Mouse (Mus musculus): ENCODE measurements at regions not wholly inside any gene's neighbourhood (a gene's known extent, or its start where the extent isn't known, plus 50 kb on each side); places are given as distances from the start of the nearest gene placed in this dataset.

DNA sequence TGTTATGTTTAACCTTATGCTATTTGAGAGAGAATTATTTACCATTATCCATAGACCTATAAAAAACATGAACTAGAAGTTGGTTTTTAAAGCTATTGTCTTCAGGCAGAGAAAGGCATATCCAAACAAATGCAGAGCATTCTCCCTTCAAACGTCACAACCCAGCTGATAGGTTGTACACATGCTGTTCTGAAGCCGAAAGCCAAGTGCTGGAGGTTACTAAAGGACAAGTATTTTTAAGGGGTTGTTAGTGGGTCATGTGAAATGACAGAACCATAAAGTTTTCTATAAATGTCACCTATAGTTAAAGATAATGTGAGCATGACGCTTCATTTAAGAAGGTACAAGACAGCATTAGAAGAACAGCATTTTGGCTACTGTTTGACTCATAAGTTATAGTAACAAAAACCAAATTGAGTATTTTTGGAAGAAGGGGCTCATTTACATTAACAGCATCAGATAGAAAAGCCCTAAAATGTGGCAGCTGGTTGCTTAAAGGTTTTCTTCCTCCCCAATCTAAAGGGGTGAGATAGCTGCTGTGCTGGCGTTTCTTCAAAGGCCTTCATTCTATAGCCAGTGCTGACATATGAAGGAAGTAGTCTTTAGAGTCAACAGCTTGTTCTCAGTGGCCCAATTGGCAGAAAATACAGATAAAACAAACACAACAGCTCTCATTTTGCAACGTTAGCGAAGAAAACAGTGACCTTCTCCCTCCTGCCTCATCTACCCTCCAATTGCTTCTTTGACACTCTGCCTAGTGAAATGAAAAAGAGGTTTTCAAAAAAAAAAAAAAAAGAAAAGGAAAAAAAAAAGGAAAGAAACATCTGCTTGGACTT lies 359.4 kb upstream of the Paip1 start:
- H3K9me3 ChIP-seq (ENCODE audit: control insufficient read depth, low read length) = no peaks in the 10 kb centered on the region
- no peaks in the 10 kb centered on the region for H3K4me1 ChIP-seq (ENCODE audit: control insufficient read depth, insufficient read depth, low read length)
- H3K36me3 ChIP-seq (ENCODE audit: control insufficient read depth, insufficient read depth, low read length) = no peaks in the 10 kb centered on the region
- H3K27ac ChIP-seq (replicated peaks; ENCODE audit: low read depth, low read length) = no peak overlapping the region
- no peak for ATAC-seq (ENCODE audit: low FRiP score, low TSS enrichment)
- no peak overlapping the region for H3K4me2 ChIP-seq (ENCODE audit: low read length)
- no peaks in the 10 kb centered on the region for H3K27me3 ChIP-seq (ENCODE audit: control insufficient read depth, insufficient read depth, low read length)
- DNase-seq = no peak
- H3K4me3 ChIP-seq (replicated peaks; ENCODE audit: low read depth, low read length) = no peak overlapping the region
- 91% methylated on average over 6 of the region's 6 CpGs for WGBS
- H3K9ac ChIP-seq (replicated peaks; ENCODE audit: low read length) = no peak overlapping the region

DNA sequence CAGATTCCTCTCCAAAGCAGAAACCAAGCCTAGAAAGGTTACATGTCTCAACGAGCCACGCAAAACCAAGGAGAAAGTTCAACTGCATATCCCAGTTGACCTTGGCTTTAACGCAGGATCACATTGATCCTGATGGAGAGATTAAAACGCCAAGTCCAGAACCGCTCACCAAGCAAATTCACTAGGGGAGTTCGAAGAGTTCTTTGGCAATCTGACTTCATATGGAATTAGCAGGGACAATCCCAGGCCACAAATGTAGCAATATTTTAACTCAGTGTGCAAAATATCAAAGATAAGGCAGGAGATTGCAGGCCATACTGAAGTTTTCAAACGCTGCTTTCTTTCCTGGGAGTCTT lies 358.8 kb upstream of the Paip1 start:
- Histone ChIP-seq H3K36me3 (ENCODE audit: control insufficient read depth, insufficient read depth, low read length) (no peaks in the 10 kb centered on the region), H3K27ac (replicated peaks; ENCODE audit: low read depth, low read length) (no peak overlapping the region), H3K4me2 (ENCODE audit: low read length) (no peak overlapping the region), H3K27me3 (ENCODE audit: control insufficient read depth, insufficient read depth, low read length) (no peaks in the 10 kb centered on the region), H3K9me3 (ENCODE audit: control insufficient read depth, low read length) (no peaks in the 10 kb centered on the region), H3K4me1 (ENCODE audit: control insufficient read depth, insufficient read depth, low read length) (no peaks in the 10 kb centered on the region), H3K9ac (replicated peaks; ENCODE audit: low read length) (no peak overlapping the region), H3K4me3 (replicated peaks; ENCODE audit: low read depth, low read length) (no peak overlapping the region)
- 90% methylated on average over 7 of the region's 7 CpGs for WGBS
- ATAC-seq (ENCODE audit: low FRiP score, low TSS enrichment) = no peak
- no peak for DNase-seq

- Histone ChIP-seq H3K9me3 (ENCODE audit: control insufficient read depth, low read length) (no peaks in the 10 kb centered on the region), H3K4me3 (replicated peaks; ENCODE audit: low read depth, low read length) (no peak overlapping the region), H3K36me3 (ENCODE audit: control insufficient read depth, insufficient read depth, low read length) (no peaks in the 10 kb centered on the region), H3K27ac (replicated peaks; ENCODE audit: low read depth, low read length) (no peak overlapping the region), H3K4me1 (ENCODE audit: control insufficient read depth, insufficient read depth, low read length) (no peaks in the 10 kb centered on the region), H3K27me3 (ENCODE audit: control insufficient read depth, insufficient read depth, low read length) (no peaks in the 10 kb centered on the region), H3K9ac (replicated peaks; ENCODE audit: low read length) (no peak overlapping the region), H3K4me2 (ENCODE audit: low read length) (no peak overlapping the region)
- ATAC-seq (ENCODE audit: low FRiP score, low TSS enrichment) = no peak
- 88% methylated on average over 4 of the region's 4 CpGs for WGBS
- no peak for DNase-seq
Measured at GRCm38 (mm10) chr13:119079243-119079642, 349.2 kb upstream of the Paip1 start.

DNA sequence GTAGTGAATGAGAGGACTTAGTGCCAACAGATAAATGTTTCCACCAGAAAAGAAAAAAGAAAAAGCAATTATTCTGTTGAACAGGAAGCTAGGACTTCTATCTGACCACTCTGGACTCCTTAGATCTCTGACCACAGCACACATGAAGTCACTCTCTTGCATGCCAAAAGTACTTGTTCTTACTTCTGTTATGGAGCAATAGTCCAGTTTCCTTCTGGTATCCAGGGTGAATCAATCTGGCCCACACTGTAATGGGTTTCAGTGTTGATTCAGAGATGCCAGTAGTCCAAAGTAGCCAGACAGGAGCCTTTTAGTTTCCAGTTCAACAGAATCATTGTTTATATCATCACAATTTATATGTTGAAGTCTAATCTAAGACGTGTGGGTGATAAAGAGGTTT lies 346.7 kb upstream of the Paip1 start:
- 69% methylated on average over 1 of the region's 1 CpGs for WGBS
- H3K27ac ChIP-seq (replicated peaks; ENCODE audit: low read depth, low read length) = no peak overlapping the region
- H3K27me3 ChIP-seq (ENCODE audit: control insufficient read depth, insufficient read depth, low read length) = no peaks in the 10 kb centered on the region
- H3K36me3 ChIP-seq (ENCODE audit: control insufficient read depth, insufficient read depth, low read length) = no peaks in the 10 kb centered on the region
- no peak overlapping the region for H3K9ac ChIP-seq (replicated peaks; ENCODE audit: low read length)
- no peaks in the 10 kb centered on the region for H3K4me1 ChIP-seq (ENCODE audit: control insufficient read depth, insufficient read depth, low read length)
- DNase-seq (no peak), ATAC-seq (ENCODE audit: low FRiP score, low TSS enrichment) (no peak)
- no peak overlapping the region for H3K4me2 ChIP-seq (ENCODE audit: low read length)
- no peaks in the 10 kb centered on the region for H3K9me3 ChIP-seq (ENCODE audit: control insufficient read depth, low read length)
- H3K4me3 ChIP-seq (replicated peaks; ENCODE audit: low read depth, low read length) = no peak overlapping the region

DNA sequence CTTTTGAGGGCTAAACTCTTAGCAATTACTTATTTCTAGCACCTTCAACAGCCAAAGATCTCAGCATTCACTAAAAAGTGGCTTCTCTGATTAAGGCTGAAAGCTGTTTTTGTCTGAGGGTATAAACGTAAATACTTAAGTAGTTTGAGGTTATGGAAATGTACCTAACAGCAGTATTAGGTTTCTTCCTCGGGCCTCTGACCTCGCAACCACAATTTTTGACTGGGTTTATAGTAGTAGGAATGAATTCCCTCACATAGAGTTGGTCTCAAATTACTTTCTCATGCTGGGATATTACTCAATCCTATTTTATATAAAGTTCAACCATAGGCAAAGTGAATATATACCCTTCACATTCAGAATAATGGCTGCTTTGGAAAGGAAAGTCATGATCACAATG lies 310.5 kb upstream of the Paip1 start:
- Histone ChIP-seq H3K4me3 (replicated peaks; ENCODE audit: low read depth, low read length) (no peak overlapping the region), H3K36me3 (ENCODE audit: control insufficient read depth, insufficient read depth, low read length) (no peaks in the 10 kb centered on the region), H3K4me1 (ENCODE audit: control insufficient read depth, insufficient read depth, low read length) (no peaks in the 10 kb centered on the region), H3K9ac (replicated peaks; ENCODE audit: low read length) (no peak overlapping the region), H3K27ac (replicated peaks; ENCODE audit: low read depth, low read length) (no peak overlapping the region), H3K4me2 (ENCODE audit: low read length) (no peak overlapping the region), H3K9me3 (ENCODE audit: control insufficient read depth, low read length) (no peaks in the 10 kb centered on the region), H3K27me3 (ENCODE audit: control insufficient read depth, insufficient read depth, low read length) (no peaks in the 10 kb centered on the region)
- 86% methylated on average over 3 of the region's 3 CpGs for WGBS
- ATAC-seq (ENCODE audit: low FRiP score, low TSS enrichment) (no peak), DNase-seq (no peak)

GRCm38 (mm10) chr13:119118382-119118781 lies 310.0 kb upstream of the Paip1 start:
- Histone ChIP-seq H3K9ac (replicated peaks; ENCODE audit: low read length) (no peak overlapping the region), H3K9me3 (ENCODE audit: control insufficient read depth, low read length) (no peaks in the 10 kb centered on the region), H3K4me1 (ENCODE audit: control insufficient read depth, insufficient read depth, low read length) (no peaks in the 10 kb centered on the region), H3K4me2 (ENCODE audit: low read length) (no peak overlapping the region), H3K27me3 (ENCODE audit: control insufficient read depth, insufficient read depth, low read length) (no peaks in the 10 kb centered on the region), H3K27ac (replicated peaks; ENCODE audit: low read depth, low read length) (no peak overlapping the region), H3K36me3 (ENCODE audit: control insufficient read depth, insufficient read depth, low read length) (no peaks in the 10 kb centered on the region), H3K4me3 (replicated peaks; ENCODE audit: low read depth, low read length) (no peak overlapping the region)
- WGBS = 72% methylated on average over 1 of the region's 1 CpGs
- DNase-seq = no peak
- no peak for ATAC-seq (ENCODE audit: low FRiP score, low TSS enrichment)

DNA sequence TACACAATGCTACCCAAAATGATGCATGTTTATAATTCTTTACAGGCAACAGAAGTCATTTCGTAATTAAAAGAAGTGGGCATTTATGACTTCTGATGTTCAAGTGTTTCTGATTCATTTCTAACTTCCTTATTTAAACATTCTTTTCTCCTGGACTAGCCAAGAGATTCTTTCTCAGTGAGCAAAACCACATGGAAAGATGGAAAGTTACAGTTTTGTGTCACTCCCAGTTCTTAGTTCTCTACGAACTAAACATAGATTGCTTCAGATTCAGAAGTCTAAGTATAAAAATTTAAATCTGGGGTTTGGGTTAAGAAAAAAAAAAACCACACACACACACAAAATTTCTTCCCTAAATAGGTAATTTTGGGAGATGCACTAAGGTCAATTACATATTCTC lies 288.0 kb upstream of the Paip1 start:
- Histone ChIP-seq H3K4me3 (replicated peaks; ENCODE audit: low read depth, low read length) (no peak overlapping the region), H3K9me3 (ENCODE audit: control insufficient read depth, low read length) (no peaks in the 10 kb centered on the region), H3K36me3 (ENCODE audit: control insufficient read depth, insufficient read depth, low read length) (no peaks in the 10 kb centered on the region), H3K27ac (replicated peaks; ENCODE audit: low read depth, low read length) (no peak overlapping the region), H3K27me3 (ENCODE audit: control insufficient read depth, insufficient read depth, low read length) (no peaks in the 10 kb centered on the region), H3K4me1 (ENCODE audit: control insufficient read depth, insufficient read depth, low read length) (no peaks in the 10 kb centered on the region), H3K4me2 (ENCODE audit: low read length) (no peak overlapping the region), H3K9ac (replicated peaks; ENCODE audit: low read length) (no peak overlapping the region)
- 93% methylated on average over 2 of the region's 2 CpGs for WGBS
- no peak for ATAC-seq (ENCODE audit: low FRiP score, low TSS enrichment)
- DNase-seq = no peak

DNA sequence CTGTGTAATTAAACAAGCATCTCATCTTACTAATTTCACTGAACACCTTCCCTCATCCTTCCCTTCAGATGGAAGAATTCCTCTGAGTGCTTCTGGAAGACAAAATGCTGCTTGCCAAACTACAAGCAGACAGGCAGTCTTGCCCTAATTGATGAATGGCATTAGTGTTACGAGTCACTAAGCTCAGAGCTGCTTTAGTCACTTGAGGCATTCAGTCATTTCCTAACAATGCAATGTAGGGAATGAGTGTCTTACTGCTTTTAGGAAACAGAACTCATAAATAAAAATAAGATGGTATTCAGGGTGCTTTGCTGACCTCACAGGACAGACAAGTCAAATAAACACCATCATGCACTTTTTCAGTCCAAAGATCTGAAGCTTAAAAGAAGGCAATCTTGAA lies 285.1 kb upstream of the Paip1 start:
- Histone ChIP-seq H3K27ac (replicated peaks; ENCODE audit: low read depth, low read length) (no peak overlapping the region), H3K9ac (replicated peaks; ENCODE audit: low read length) (no peak overlapping the region), H3K4me3 (replicated peaks; ENCODE audit: low read depth, low read length) (no peak overlapping the region), H3K4me2 (ENCODE audit: low read length) (no peak overlapping the region), H3K36me3 (ENCODE audit: control insufficient read depth, insufficient read depth, low read length) (no peaks in the 10 kb centered on the region), H3K9me3 (ENCODE audit: control insufficient read depth, low read length) (no peaks in the 10 kb centered on the region), H3K27me3 (ENCODE audit: control insufficient read depth, insufficient read depth, low read length) (no peaks in the 10 kb centered on the region), H3K4me1 (ENCODE audit: control insufficient read depth, insufficient read depth, low read length) (no peaks in the 10 kb centered on the region)
- 0% methylated on average over 1 of the region's 1 CpGs for WGBS
- no peak for DNase-seq
- ATAC-seq (ENCODE audit: low FRiP score, low TSS enrichment) = no peak

DNA sequence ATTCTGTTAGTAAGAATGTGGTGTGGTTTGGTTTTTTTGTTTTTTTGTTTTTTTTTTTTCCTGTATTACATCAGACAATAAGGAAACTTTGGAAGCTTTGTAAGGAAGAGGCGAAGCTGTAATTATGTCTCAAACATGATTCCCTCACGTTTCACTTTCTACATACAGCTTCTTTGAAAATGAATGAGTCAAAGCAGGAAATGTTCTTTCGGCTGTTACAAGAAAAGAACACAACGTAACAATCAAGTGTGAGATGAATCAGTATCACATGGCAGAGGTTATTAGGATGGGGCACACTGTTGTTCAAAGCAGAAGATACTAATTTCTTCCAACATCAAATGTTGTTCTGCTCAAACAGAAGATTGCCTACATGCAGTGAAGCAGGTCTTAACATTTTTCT lies 282.7 kb upstream of the Paip1 start:
- no peak for DNase-seq
- no peak overlapping the region for H3K9ac ChIP-seq (replicated peaks; ENCODE audit: low read length)
- H3K27ac ChIP-seq (replicated peaks; ENCODE audit: low read depth, low read length) = no peak overlapping the region
- no peaks in the 10 kb centered on the region for H3K36me3 ChIP-seq (ENCODE audit: control insufficient read depth, insufficient read depth, low read length)
- 86% methylated on average over 4 of the region's 4 CpGs for WGBS
- H3K4me3 ChIP-seq (replicated peaks; ENCODE audit: low read depth, low read length) = no peak overlapping the region
- H3K4me1 ChIP-seq (ENCODE audit: control insufficient read depth, insufficient read depth, low read length) = no peaks in the 10 kb centered on the region
- ATAC-seq (ENCODE audit: low FRiP score, low TSS enrichment) = no peak
- H3K9me3 ChIP-seq (ENCODE audit: control insufficient read depth, low read length) = no peaks in the 10 kb centered on the region
- no peak overlapping the region for H3K4me2 ChIP-seq (ENCODE audit: low read length)
- H3K27me3 ChIP-seq (ENCODE audit: control insufficient read depth, insufficient read depth, low read length) = no peaks in the 10 kb centered on the region
